Mouse (Mus musculus): ENCODE results near the gene Stil.
A peak's percentile ranks its signal among the peaks of the same experiment; 100 is the strongest.

The Stil gene

DNA sequence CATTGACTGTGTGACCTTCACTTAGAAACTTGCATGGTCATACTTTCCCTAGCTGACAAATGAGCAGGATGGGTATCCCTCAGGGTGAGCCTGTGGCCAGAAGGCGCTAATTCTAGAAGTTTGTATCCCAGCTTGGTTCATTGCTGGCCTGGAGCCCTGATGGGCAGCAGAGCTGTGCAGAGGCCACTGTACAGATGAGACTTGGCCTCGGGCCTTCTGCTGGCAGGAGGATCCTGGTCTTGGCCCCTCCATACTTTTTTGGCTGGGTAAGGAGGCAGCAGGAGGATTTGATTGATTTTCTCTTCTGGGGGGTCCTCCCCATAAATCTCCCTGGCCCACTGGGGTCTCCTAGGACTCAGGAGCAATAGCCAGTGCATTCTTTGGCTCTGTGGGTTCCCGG lies 83.1 kb downstream of the Stil start:
- DNase-seq = no peak

DNA sequence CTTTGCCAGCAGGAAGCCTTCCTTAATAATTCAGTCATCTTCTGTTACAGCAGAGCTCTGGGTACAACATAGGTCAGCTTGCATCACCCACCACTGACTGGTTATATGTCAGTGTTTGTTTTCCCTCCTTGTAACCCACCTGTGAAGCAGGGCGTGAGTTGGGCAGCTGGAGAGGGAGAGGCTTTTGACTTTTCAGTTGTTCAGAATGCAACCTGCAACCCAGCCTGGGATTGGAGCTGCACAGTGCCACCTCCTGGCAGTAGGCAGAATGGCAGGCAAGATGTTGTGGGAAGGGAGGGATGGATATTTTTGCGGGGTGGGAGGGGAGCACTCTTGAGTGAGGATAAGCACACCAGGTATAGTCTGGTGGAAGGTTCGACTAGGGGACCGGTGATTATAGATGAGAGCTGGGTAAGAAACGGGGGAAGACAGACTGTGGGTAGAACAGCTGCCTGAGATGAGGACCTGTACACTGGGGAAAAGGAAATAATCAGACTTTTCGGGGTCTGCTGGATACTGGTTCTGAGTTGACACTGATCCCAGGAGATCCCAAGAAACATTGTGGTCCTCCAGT lies 85.7 kb downstream of the Stil start:
- DNase-seq = peak; percentile 43

GRCm38 (mm10) chr4:115086257-115086656 lies 86.3 kb downstream of the Stil start:
- DNase-seq = no peak

- DNase-seq = no peak
Measured at GRCm38 (mm10) chr4:115086763-115087415, 86.9 kb downstream of the Stil start.

DNA sequence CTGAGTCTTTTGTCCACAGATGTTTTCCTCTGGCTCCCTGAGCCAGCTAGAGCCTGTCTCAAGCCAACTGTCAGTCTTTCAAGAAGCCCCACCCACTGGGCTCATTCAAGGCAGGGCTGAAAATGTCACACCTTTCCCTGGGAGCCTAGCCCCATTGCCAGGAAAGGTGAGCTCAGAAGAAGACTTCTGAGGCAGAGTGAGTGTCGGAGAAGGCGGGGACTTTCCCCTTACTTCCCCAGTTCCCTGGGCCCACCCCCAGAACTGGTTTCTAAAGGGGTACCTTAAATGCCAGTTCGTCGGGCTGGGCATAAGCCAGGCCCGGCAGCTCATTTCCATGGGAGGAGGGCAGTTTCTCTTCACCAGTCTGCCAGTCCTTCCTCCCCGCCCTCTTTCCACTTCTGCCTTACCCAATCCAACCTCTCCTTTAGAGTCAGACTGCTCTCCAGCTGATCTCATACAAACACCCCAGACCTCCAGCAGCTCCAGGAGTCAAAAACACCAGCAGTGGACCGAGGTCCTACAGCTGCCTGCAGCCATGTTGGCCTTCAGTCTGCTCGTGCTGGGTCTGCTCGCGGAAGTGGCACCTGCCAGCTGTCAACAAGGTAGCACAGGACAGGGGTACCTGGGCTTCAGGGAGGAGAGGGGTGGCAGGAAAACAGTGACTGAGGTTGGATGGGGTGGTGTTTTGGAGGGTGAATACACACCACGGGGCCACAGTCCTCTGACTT lies 88.8 kb downstream of the Stil start, which contains the start of gene Pdzk1ip1:
Gene Pdzk1ip1, plus strand, starts transcription at position 98 of the 728 bp plus-strand sequence.
- no peak for DNase-seq

GRCm38 (mm10) chr4:115090592-115090991 lies 90.6 kb downstream of the Stil start:
- no peak for DNase-seq

GRCm38 (mm10) chr4:115091806-115092205 lies 91.8 kb downstream of the Stil start:
- no peak for DNase-seq

Data from right cerebral cortex, postnatal 14 days (tissue).